Mouse (Mus musculus) kidney, postnatal 14 days (tissue): ENCODE results near the gene Fam20a.
A peak's percentile ranks its signal among the peaks of the same experiment; 100 is the strongest.
"Not testable (repeated sequence)": the region's sequence is repeated elsewhere in the genome, so short reads cannot be mapped to it uniquely, and the experiment has no call there.

Source experiments
- DNase-seq: peaks from one replicate; pipeline ENCODE4 v3.0.0; 2022; ENCODE audit warnings: mixed read lengths

Gene Fam20a

GRCm38 (mm10) chr11:109676621-109677373 is 45.3 kb downstream of the Fam20a start:
- no peak for DNase-seq

DNA sequence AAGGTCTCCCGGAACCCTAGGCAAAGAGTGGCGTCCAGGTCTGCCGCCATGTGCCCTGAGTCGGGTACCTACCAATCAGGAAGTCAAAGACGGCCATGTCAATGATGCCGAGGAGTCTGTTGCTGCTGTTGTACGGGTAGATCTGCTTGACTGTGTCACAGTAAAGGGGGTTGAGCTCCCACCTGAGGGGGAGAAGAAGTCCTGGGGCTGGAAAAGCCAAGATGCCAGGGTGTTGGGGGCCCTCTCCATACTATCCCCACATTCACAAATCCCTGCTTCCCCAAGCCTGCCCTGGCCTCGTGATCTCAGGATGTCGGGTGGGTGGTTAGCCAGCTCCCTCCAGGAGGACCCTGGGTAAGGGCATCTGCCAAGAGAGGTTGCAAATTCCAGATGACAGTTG is 46.3 kb downstream of the Fam20a start:
- DNase-seq: no peak

- DNase-seq: no peak
Observed at GRCm38 (mm10) chr11:109675208-109675607, 46.9 kb downstream of the Fam20a start.

- DNase-seq: no peak
Observed at GRCm38 (mm10) chr11:109674542-109674941, 47.5 kb downstream of the Fam20a start.

GRCm38 (mm10) chr11:109673741-109674140 is 48.3 kb downstream of the Fam20a start:
- no peak for DNase-seq

GRCm38 (mm10) chr11:109672881-109673739 is 49.0 kb downstream of the Fam20a start:
- no peak for DNase-seq

GRCm38 (mm10) chr11:109672396-109672795 is 49.7 kb downstream of the Fam20a start:
- DNase-seq: no peak

GRCm38 (mm10) chr11:109672021-109672324 is 50.1 kb downstream of the Fam20a start:
- DNase-seq: no peak

DNA sequence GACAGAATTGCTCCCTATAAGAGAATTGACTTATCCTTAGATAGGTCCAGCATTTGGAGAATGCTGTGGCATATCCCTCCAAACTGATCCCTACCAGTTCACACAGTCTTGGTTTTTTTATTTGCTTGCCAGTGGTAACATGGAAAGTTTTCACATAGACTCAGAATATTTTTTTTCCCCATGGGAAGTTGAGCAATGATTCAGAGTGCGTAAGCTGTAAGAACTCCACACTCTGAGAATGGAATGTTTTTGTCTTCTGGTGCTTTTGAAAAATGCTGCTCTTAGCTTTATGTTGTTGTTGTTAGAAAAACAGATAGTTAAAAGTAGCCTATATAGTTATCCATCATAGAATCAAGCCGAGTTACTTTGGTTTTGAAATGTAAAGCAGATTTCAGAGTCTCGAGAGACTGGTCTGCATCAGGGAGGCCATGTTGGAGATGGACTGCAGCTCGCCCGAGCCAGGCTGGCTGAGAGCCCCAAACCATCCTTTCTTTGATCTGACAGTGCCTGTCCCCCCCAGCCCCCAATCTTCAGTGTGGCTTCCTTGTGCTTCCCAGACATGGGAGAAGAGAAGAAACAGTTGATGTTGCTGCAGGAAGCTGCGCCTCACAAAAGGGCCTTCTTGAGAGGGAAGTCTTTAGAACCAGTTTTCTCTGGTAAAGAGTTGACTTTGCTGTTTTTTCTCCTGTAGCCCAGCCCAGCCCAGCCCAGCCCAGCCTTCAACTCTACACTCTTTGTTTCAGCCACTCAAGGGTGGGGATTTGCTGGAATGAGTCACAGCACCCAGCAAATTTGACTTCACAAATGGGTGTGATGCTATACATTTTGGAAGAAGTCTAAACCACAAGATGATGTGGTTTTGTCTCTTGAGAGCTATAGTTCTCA is 50.7 kb downstream of the Fam20a start:
- no peak for DNase-seq

GRCm38 (mm10) chr11:109670026-109670916 is 51.8 kb downstream of the Fam20a start:
- DNase-seq: peak; percentile 53

DNA sequence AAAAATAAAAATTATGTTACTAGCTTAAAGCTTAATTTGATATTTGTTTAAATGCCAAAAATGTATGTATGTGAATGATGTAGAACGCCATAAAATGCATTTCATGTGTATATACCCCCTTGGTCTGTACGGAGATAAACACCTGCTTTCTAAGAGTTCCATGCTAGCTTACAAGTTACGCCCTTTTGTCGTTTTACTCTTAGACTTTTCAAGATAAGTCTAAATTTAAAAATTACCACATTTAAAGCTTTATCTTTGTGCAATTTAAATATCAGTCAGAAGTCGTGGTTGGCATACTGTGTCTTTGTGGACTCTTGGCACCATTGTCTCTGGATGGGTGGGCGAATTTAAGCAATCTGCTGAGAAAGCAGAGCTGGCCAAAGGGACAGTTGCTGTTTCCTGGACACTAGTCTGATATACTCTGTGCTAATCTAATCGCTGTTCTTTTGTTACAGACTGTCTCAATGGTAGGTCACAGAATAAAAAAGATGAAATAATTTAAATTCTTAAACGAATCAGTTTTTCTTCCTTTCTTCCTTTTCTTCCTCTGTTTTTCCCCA is 52.9 kb downstream of the Fam20a start:
- DNase-seq: no peak

- no peak for DNase-seq
Observed at GRCm38 (mm10) chr11:109668115-109668725, 53.9 kb downstream of the Fam20a start.

- DNase-seq: no peak
Observed at GRCm38 (mm10) chr11:109667371-109667770, 54.7 kb downstream of the Fam20a start.

DNA sequence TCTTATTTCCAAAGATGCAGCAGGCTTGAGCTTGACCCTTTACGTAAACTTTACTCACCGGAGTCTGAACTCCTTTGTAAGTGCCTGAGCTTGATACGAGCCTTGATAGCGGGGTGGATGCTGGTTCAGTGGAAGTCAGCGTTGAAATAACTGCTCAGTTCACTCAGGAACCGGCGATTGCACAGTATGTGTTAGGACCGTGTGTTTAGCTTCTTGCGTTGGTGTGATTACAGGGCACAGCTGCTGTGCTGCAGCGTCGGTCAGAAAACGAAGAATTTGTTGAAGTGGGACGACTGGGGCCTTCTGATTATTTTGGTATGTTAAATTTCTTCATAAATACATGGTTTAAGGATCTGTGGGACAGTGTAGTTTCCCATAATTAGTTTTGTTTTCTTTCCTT is 55.7 kb downstream of the Fam20a start:
- no peak for DNase-seq

GRCm38 (mm10) chr11:109665424-109665823 is 56.7 kb downstream of the Fam20a start:
- DNase-seq: no peak

DNA sequence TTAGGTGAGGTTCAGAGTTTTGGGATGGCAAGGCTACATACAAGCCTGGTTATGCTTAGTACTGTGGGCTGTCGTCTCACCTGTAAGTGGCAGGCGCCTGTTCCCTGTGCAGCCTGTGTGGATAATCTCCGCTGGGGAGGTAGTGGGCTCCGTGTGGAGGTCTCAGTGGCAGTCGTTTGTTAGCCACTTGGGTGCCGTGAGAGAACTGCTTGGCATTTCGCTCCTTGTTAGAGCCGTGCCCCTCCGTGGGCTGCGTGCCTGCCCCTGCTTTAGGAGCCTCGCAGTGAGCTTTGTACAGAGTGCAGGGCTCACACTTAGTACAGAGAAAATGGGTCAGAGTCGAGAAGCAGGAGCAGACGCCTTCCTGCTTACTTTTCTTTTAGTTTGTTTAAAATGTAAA is 57.8 kb downstream of the Fam20a start:
- DNase-seq: no peak

DNA sequence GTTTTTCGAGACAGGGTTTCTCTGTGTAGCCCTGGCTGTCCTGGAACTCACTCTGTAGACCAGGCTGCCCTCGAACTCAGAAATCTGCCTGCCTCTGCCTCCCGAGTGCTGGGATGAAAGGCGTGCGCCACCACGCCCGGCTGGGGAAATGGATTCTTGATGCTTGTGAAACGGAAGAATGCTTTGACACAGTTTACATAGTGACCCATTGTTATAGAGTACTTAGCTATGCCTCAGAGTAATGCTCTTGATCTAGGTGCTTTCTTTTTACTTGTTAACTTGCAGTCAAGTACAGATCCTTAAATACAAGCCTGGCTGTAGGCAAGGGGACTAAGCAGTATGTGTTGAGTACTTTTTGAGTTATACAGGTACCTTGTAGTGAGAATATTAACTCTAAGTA is 61.6 kb downstream of the Fam20a start:
- not testable (repeated sequence) for DNase-seq

GRCm38 (mm10) chr11:109656232-109656631 is 65.8 kb downstream of the Fam20a start:
- no peak for DNase-seq

DNA sequence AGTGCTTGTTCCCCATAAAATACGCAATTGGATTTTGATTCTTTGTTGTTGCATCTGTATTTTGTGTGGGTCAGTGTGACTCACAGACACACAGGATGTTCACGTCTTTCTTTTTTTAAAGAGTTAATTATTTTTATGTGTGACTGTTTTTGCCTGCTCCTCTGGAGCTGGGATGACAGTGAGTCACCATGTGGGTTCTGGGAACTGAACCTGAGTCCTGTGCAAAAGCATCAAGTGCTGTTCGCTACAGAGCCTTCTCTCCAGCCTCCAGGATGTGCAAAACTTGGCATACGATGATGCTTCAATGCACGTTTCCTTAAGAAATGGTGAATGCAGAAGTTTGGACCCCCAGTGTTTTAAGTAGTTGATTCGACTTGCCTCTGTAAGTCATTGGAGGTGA is 67.5 kb downstream of the Fam20a start:
- no peak for DNase-seq

DNA sequence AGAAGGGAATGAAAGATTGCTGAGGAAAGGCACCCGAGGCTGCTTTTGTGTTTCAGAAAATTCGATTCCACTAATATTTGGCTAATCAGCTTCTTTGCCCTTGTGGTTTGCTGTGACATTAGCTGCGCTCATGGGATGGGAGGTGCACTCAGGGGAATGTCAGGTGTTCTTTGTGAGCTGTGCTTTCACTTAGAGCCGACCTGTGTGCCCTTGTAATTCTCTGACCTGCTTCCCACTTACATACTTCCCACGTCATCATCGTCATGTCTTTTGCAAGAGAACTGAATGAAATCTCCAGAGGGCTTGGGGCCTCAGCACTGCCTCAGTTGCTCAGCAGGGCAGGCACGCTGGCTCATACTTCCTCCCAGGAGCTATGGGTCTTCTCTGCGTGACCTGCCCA is 68.9 kb downstream of the Fam20a start:
- no peak for DNase-seq

GRCm38 (mm10) chr11:109652505-109652904 is 69.6 kb downstream of the Fam20a start:
- no peak for DNase-seq
